Mouse (Mus musculus) midbrain, embryonic 13.5 days (tissue): Measurements from ENCODE around the gene Fcrl6. TPM values are rescaled to one million over a fixed set of nuclear protein-coding genes. Genes with fewer than 3 reads are reported as not detected.
A peak's percentile ranks its signal among the peaks of the same experiment; 100 is the strongest.

Experiments used
- ATAC-seq: fragments of 200-750 bp; cut with Nextera tagmentation; 2 replicates; pipeline ENCODE4 v1.8.0; 2017; ENCODE audit warnings: mild to moderate bottlenecking, moderate TSS enrichment, moderate library complexity
- H3K27ac ChIP-seq: fragments of 300-500 bp; sonication (generic); 2 replicates; pipeline ENCODE4 v1.5.1; 2015; ENCODE audit warnings: inconsistent platforms, mild to moderate bottlenecking, moderate library complexity
- H3K27me3 ChIP-seq: fragments of 300-500 bp; sonication (generic); 2 replicates; pipeline ENCODE4 v1.6.1; 2015; ENCODE audit warnings: mild to moderate bottlenecking, inconsistent platforms
- H3K36me3 ChIP-seq: fragments of 300-500 bp; sonication (generic); 2 replicates; pipeline ENCODE4 v1.6.1; 2015; ENCODE audit warnings: mild to moderate bottlenecking, inconsistent platforms
- H3K4me1 ChIP-seq: fragments of 300-500 bp; sonication (generic); replicated peaks from 2 replicates; pipeline ENCODE4 v1.6.1; 2015; ENCODE audit warnings: inconsistent platforms
- H3K4me2 ChIP-seq: fragments of 300-500 bp; sonication (generic); replicated peaks from 2 replicates; pipeline ENCODE4 v1.6.1; 2015; ENCODE audit warnings: moderate library complexity, mild to moderate bottlenecking, inconsistent platforms
- H3K4me3 ChIP-seq: fragments of 300-500 bp; sonication (generic); replicated peaks from 2 replicates; pipeline ENCODE4 v1.5.1; 2015; ENCODE audit warnings: mild to moderate bottlenecking, inconsistent platforms
- H3K9ac ChIP-seq: fragments of 300-500 bp; sonication (generic); replicated peaks from 2 replicates; pipeline ENCODE4 v1.6.1; 2015; ENCODE audit warnings: mild to moderate bottlenecking, inconsistent platforms
- H3K9me3 ChIP-seq: fragments of 300-500 bp; sonication (generic); 2 replicates; pipeline ENCODE4 v1.6.1; 2016; ENCODE audit warnings: mild to moderate bottlenecking, inconsistent platforms
- WGBS: fragments of 180-500 bp; shearing (Covaris S2); methylation state at CpG from one replicate; pipeline ENCODE4 v1.1.7; 2015; 5-methylcytosine and 5-hydroxymethylcytosine counted together
- polyA plus RNA-seq: library from polyadenylated mRNA; unstranded; fragments of >200 nt; fragmentation: Nextera tagmentation; extraction: Ambion mirVana; gene quantifications from 2 replicates; pipeline ENCODE4 v1.2.1, GENCODE M21; 2015

The Fcrl6 gene
- polyA plus RNA-seq, 1 experiment from 2014 or later = not detected

- Histone ChIP-seq H3K27me3 (no peaks in the 10 kb centered on the region), H3K27ac (no peak overlapping the region), H3K36me3 (no peaks in the 10 kb centered on the region), H3K4me3 (no peak overlapping the region), H3K4me2 (no peak overlapping the region), H3K4me1 (peaks cover 4% of the 10 kb centered on the region; the same call in 1 of the 2 replicates), H3K9ac (no peak overlapping the region), H3K9me3 (no peaks in the 10 kb centered on the region)
- WGBS = 86% methylated on average over 10 of the region's 10 CpGs
- no peak for ATAC-seq
These were observed 9.0 kb upstream of the Fcrl6 start for GRCm38 (mm10) chr1:172611304-172611703.

- peak; percentile 37 for ATAC-seq
These were observed 7.9 kb downstream of the Fcrl6 start for GRCm38 (mm10) chr1:172594495-172594894.

GRCm38 (mm10) chr1:172593956-172594355 lies 8.4 kb downstream of the Fcrl6 start:
- WGBS = 96% methylated on average over 2 of the region's 2 CpGs
- Histone ChIP-seq H3K9me3 (no peaks in the 10 kb centered on the region), H3K36me3 (no peaks in the 10 kb centered on the region), H3K9ac (no peak overlapping the region), H3K4me3 (no peak overlapping the region), H3K4me2 (no peak overlapping the region), H3K4me1 (no peaks in the 10 kb centered on the region), H3K27me3 (no peaks in the 10 kb centered on the region), H3K27ac (no peak overlapping the region)
- no peak for ATAC-seq

More at GRCm38 (mm10) chr1:172594495-172594894, 7.9 kb downstream of the Fcrl6 start:
- H3K9ac ChIP-seq = no peak overlapping the region
- H3K36me3 ChIP-seq = no peaks in the 10 kb centered on the region
- H3K4me1 ChIP-seq = no peaks in the 10 kb centered on the region
- no peaks in the 10 kb centered on the region for H3K9me3 ChIP-seq
- no peaks in the 10 kb centered on the region for H3K27me3 ChIP-seq
- H3K27ac ChIP-seq = no peak overlapping the region
- no peak overlapping the region for H3K4me2 ChIP-seq
- no peak overlapping the region for H3K4me3 ChIP-seq

GRCm38 (mm10) chr1:172593321-172593720 lies 9.0 kb downstream of the Fcrl6 start:
- 78% methylated on average over 3 of the region's 3 CpGs for WGBS
- Histone ChIP-seq H3K4me1 (no peaks in the 10 kb centered on the region), H3K9ac (no peak overlapping the region), H3K27ac (no peak overlapping the region), H3K36me3 (no peaks in the 10 kb centered on the region), H3K4me2 (no peak overlapping the region), H3K4me3 (no peak overlapping the region), H3K27me3 (no peaks in the 10 kb centered on the region), H3K9me3 (no peaks in the 10 kb centered on the region)
- ATAC-seq = no peak

GRCm38 (mm10) chr1:172590385-172590784 lies 12.0 kb downstream of the Fcrl6 start, which contains the start of gene Slamf8:
Gene Slamf8, minus strand, starts transcription at chr1:172590568.
- Histone ChIP-seq H3K9ac (no peak within 1 kb of the TSS), H3K36me3 (no peaks in the 10 kb centered on the region), H3K4me1 (peaks cover 11% of the 10 kb centered on the region), H3K27ac (no peak within 1 kb of the TSS), H3K4me2 (no peak within 1 kb of the TSS), H3K9me3 (no peaks in the 10 kb centered on the region), H3K4me3 (no peak within 1 kb of the TSS), H3K27me3 (peaks cover 2% of the 10 kb centered on the region; the same call in 1 of the 2 replicates)
- 91% methylated on average over 7 of the region's 7 CpGs for WGBS
- no peak for ATAC-seq

- Histone ChIP-seq H3K4me2 (peak overlapping the region; percentile 37), H3K27me3 (peaks cover 20% of the 10 kb centered on the region), H3K4me3 (no peak overlapping the region), H3K9ac (0 out of 2 replicates have a peak overlapping the region, but pooled peaks have one; percentile 37), H3K36me3 (no peaks in the 10 kb centered on the region), H3K9me3 (no peaks in the 10 kb centered on the region), H3K27ac (peak overlapping the region; percentile 66), H3K4me1 (peaks cover 16% of the 10 kb centered on the region)
- WGBS = 15% methylated on average over 26 of the region's 26 CpGs
- ATAC-seq = peak; percentile 79
These were observed 16.5 kb downstream of the Fcrl6 start for GRCm38 (mm10) chr1:172585612-172586567.

GRCm38 (mm10) chr1:172585026-172585425 lies 17.3 kb downstream of the Fcrl6 start:
- H3K36me3 ChIP-seq = no peaks in the 10 kb centered on the region
- no peak overlapping the region for H3K27ac ChIP-seq
- 45% methylated on average over 4 of the region's 4 CpGs for WGBS
- H3K4me2 ChIP-seq = no peak overlapping the region
- no peak overlapping the region for H3K4me3 ChIP-seq
- H3K27me3 ChIP-seq = peaks cover 20% of the 10 kb centered on the region
- no peak overlapping the region for H3K9ac ChIP-seq
- no peaks in the 10 kb centered on the region for H3K9me3 ChIP-seq
- H3K4me1 ChIP-seq = peaks cover 16% of the 10 kb centered on the region
- 0 out of 2 replicates have a peak, but pooled peaks have one; percentile 31 for ATAC-seq

- no peak for ATAC-seq
- 88% methylated on average over 6 of the region's 6 CpGs for WGBS
- Histone ChIP-seq H3K36me3 (no peaks in the 10 kb centered on the region), H3K9ac (no peak overlapping the region), H3K4me2 (no peak overlapping the region), H3K9me3 (no peaks in the 10 kb centered on the region), H3K4me3 (no peak overlapping the region), H3K27me3 (peaks cover 20% of the 10 kb centered on the region), H3K27ac (no peak overlapping the region), H3K4me1 (peaks cover 16% of the 10 kb centered on the region)
These were observed 18.1 kb downstream of the Fcrl6 start for GRCm38 (mm10) chr1:172584271-172584670.

- no peak overlapping the region for H3K4me3 ChIP-seq
- H3K4me2 ChIP-seq = no peak overlapping the region
- H3K4me1 ChIP-seq = peaks cover 16% of the 10 kb centered on the region
- no peaks in the 10 kb centered on the region for H3K9me3 ChIP-seq
- peaks cover 20% of the 10 kb centered on the region for H3K27me3 ChIP-seq
- 87% methylated on average over 8 of the region's 8 CpGs for WGBS
- H3K9ac ChIP-seq = no peak overlapping the region
- H3K27ac ChIP-seq = no peak overlapping the region
- ATAC-seq = no peak
- no peaks in the 10 kb centered on the region for H3K36me3 ChIP-seq
These were observed 19.9 kb downstream of the Fcrl6 start for GRCm38 (mm10) chr1:172582436-172582835.

- Histone ChIP-seq H3K4me1 (0 out of 2 replicates have a peak, but pooled peaks cover 2% of the 10 kb centered on the region), H3K4me3 (no peak overlapping the region), H3K9ac (no peak overlapping the region), H3K27me3 (peaks cover 15% of the 10 kb centered on the region), H3K27ac (no peak overlapping the region), H3K9me3 (no peaks in the 10 kb centered on the region), H3K36me3 (no peaks in the 10 kb centered on the region), H3K4me2 (no peak overlapping the region)
- 83% methylated on average over 6 of the region's 6 CpGs for WGBS
- no peak for ATAC-seq
These were observed 22.2 kb downstream of the Fcrl6 start for GRCm38 (mm10) chr1:172580116-172580515.

- no peak for ATAC-seq
- Histone ChIP-seq H3K27me3 (peaks cover 24% of the 10 kb centered on the region), H3K9me3 (no peaks in the 10 kb centered on the region), H3K36me3 (no peaks in the 10 kb centered on the region), H3K27ac (no peak overlapping the region), H3K4me3 (no peak overlapping the region), H3K4me2 (no peak overlapping the region), H3K9ac (no peak overlapping the region), H3K4me1 (peaks cover 6% of the 10 kb centered on the region; the same call in 1 of the 2 replicates)
- WGBS = 75% methylated on average over 4 of the region's 4 CpGs
These were observed 34.6 kb downstream of the Fcrl6 start for GRCm38 (mm10) chr1:172567758-172568157.

GRCm38 (mm10) chr1:172566131-172566530 lies 36.2 kb downstream of the Fcrl6 start:
- no peak for ATAC-seq
- no peaks in the 10 kb centered on the region for H3K36me3 ChIP-seq
- 73% methylated on average over 3 of the region's 3 CpGs for WGBS

More at GRCm38 (mm10) chr1:172566131-172566530, 36.2 kb downstream of the Fcrl6 start:
- no peak overlapping the region for H3K4me3 ChIP-seq
- no peak overlapping the region for H3K27ac ChIP-seq
- H3K9me3 ChIP-seq = no peaks in the 10 kb centered on the region
- H3K4me1 ChIP-seq = peaks cover 18% of the 10 kb centered on the region
- H3K9ac ChIP-seq = no peak overlapping the region
- no peak overlapping the region for H3K4me2 ChIP-seq
- H3K27me3 ChIP-seq = peaks cover 38% of the 10 kb centered on the region
